Mouse (Mus musculus): ENCODE measurements around the gene Rftn2. TPM values are rescaled to one million over a fixed set of nuclear protein-coding genes. Genes with fewer than 3 reads are reported as not detected.

The Rftn2 gene
- polyA plus RNA-seq (2011; ENCODE audit: insufficient read depth, insufficient read length, low replicate concordance, missing spikeins) = 0.95 and 1.7 TPM in 2 replicates

DNA sequence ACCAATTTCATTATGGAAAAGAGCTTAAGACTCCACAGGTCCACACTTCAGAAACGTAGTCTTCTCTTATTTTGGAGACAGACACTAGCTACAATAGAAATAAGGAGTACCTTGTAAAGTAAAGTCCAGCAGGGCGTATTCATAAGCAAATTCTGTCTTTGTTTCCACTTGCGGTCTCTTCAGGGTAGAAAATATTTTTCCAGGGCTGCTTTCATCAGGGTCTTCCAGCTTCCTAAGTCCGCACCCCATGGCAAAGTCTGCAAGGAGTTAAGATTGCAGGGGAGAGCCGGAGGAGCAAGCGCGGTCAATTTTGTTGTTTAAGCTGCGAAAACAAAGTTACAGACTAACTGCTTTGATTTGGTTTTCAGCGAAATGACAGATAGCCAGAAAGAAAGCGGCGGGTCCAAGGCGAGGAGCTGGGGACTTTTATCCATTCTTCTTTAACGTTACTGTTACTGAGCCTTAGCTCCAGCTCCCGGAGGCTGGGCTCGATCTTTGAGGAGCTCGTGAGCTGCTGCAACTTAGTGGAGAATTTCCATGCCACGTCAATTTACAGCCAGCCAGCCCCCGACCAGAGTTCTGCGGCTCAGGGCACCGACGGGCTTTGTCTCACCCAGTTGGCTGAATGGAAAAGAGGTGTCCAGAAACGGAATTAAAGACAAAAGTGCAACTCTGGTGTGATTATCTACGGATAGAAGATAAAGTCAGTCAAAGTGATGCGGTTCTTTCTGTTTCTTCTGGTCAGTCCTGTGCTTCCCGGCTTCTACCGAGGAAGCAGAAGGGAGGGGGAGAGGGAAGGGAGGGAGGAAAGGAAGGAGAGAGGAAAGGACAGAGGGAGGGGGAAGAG lies at the start of gene Rftn2:
Gene Rftn2, minus strand, starts transcription at position 772 of the 847 bp plus-strand sequence.
- Histone ChIP-seq H3K4me1 (ENCODE audit: control insufficient read depth, insufficient read depth, low read length) (no peaks in the 10 kb centered on the region), H3K4me3 (replicated peaks; ENCODE audit: control insufficient read depth, low read depth, low read length) (peak within 1 kb of the TSS; percentile 16), H3K27ac (ENCODE audit: control insufficient read depth, insufficient read depth, low read depth, low read length, poor library complexity) (no peak within 1 kb of the TSS)
- TF ChIP-seq POLR2A (IDR thresholded peaks at IDR 0.05; ENCODE audit: borderline replicate concordance, control insufficient read depth, low read depth, low read length) (no peak), CTCF (IDR thresholded peaks at IDR 0.05; ENCODE audit: control insufficient read depth, insufficient read depth, low read length) (no peak)
- 21% methylated on average over 26 of the region's 26 CpGs for WGBS

- no peak for TF ChIP-seq POLR2A (IDR thresholded peaks at IDR 0.05; ENCODE audit: borderline replicate concordance, control insufficient read depth, low read depth, low read length)
- TF ChIP-seq CTCF (IDR thresholded peaks at IDR 0.05; ENCODE audit: control insufficient read depth, insufficient read depth, low read length) = no peak
- H3K27ac ChIP-seq (ENCODE audit: control insufficient read depth, insufficient read depth, low read depth, low read length, poor library complexity) = no peak overlapping the region
- WGBS = 59% methylated on average over 2 of the region's 2 CpGs
- H3K4me1 ChIP-seq (ENCODE audit: control insufficient read depth, insufficient read depth, low read length) = no peaks in the 10 kb centered on the region
- H3K4me3 ChIP-seq (replicated peaks; ENCODE audit: control insufficient read depth, low read depth, low read length) = no peak overlapping the region
Measured at GRCm38 (mm10) chr1:55265447-55265846, 38.9 kb upstream of the Rftn2 start.

DNA sequence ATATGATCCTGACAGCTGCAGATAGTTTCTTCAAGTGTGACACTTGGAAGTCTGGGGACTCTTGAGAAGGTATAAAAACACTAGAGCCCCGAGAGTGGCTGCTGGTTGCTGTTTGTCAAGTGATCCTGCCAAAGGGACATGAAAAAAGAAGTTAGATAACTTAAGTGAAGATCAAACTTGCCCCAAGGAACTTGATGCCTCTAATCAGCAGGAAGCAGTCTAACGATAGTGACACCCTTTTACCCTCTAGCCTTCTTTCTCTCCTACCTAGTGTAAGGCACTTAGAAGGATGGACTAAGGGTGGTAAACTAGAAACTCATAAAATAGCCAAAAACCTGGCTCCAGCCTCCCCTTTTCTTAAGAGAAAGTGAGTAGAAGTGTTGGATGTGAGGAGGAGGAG lies 37.8 kb upstream of the Rftn2 start:
- WGBS = 49% methylated on average over 2 of the region's 2 CpGs
- Histone ChIP-seq H3K4me3 (replicated peaks; ENCODE audit: control insufficient read depth, low read depth, low read length) (no peak overlapping the region), H3K4me1 (ENCODE audit: control insufficient read depth, insufficient read depth, low read length) (no peaks in the 10 kb centered on the region), H3K27ac (ENCODE audit: control insufficient read depth, insufficient read depth, low read depth, low read length, poor library complexity) (no peak overlapping the region)
- no peak for TF ChIP-seq CTCF (IDR thresholded peaks at IDR 0.05; ENCODE audit: control insufficient read depth, insufficient read depth, low read length)
- TF ChIP-seq POLR2A (IDR thresholded peaks at IDR 0.05; ENCODE audit: borderline replicate concordance, control insufficient read depth, low read depth, low read length) = no peak

DNA sequence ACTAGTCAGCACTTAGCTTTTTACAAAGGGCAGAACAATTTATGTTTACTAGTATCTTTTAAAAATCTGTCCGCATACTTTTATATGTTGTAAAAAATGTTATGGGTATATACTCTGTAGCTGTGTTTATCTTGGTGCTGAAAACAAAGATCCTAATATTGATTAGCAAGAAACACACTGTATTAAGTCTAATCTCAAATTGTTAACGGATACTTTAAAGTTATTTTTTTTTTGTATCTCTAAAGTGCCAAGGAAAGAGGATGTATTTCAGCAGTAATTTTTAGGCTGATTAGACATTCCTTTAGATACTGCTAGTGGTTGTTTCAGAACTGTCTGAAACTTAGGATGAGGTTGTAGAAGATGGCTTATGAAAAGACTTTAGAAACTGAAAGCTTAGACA lies 19.8 kb upstream of the Rftn2 start:
- TF ChIP-seq CTCF (IDR thresholded peaks at IDR 0.05; ENCODE audit: control insufficient read depth, insufficient read depth, low read length) = no peak
- TF ChIP-seq POLR2A (IDR thresholded peaks at IDR 0.05; ENCODE audit: borderline replicate concordance, control insufficient read depth, low read depth, low read length) = no peak
- no peak overlapping the region for H3K27ac ChIP-seq (ENCODE audit: control insufficient read depth, insufficient read depth, low read depth, low read length, poor library complexity)
- WGBS = 80% methylated on average over 2 of the region's 2 CpGs
- no peak overlapping the region for H3K4me3 ChIP-seq (replicated peaks; ENCODE audit: control insufficient read depth, low read depth, low read length)
- H3K4me1 ChIP-seq (ENCODE audit: control insufficient read depth, insufficient read depth, low read length) = no peaks in the 10 kb centered on the region

GRCm38 (mm10) chr1:55239237-55239636 lies 12.7 kb upstream of the Rftn2 start:
- Histone ChIP-seq H3K4me3 (replicated peaks; ENCODE audit: control insufficient read depth, low read depth, low read length) (no peak overlapping the region), H3K27ac (ENCODE audit: control insufficient read depth, insufficient read depth, low read depth, low read length, poor library complexity) (no peak overlapping the region), H3K4me1 (ENCODE audit: control insufficient read depth, insufficient read depth, low read length) (no peaks in the 10 kb centered on the region; the same call in 1 of the 2 replicates)
- no peak for TF ChIP-seq CTCF (IDR thresholded peaks at IDR 0.05; ENCODE audit: control insufficient read depth, insufficient read depth, low read length)
- no peak for TF ChIP-seq POLR2A (IDR thresholded peaks at IDR 0.05; ENCODE audit: borderline replicate concordance, control insufficient read depth, low read depth, low read length)
- WGBS = 2% methylated on average over 1 of the region's 1 CpGs

DNA sequence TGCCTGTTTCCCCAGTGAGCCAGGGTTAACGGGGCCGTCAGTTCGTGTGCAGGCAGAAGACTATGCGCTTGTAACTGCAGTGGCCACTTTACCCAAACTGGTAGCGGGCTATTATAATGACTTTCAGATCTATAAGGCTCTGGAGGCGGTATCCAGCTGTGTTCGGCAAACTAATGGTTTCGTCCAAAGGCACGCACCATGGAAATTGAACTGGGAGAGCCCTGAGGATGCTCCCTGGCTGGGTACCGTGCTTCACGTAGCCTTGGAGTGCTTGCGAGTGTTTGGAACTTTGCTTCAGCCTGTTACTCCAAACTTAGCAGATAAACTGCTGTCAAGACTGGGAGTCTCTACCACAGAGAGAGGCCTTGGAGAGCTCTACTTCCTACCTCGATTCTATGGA lies 11.9 kb upstream of the Rftn2 start:
- peak overlapping the region; percentile 85 for H3K4me3 ChIP-seq (replicated peaks; ENCODE audit: control insufficient read depth, low read depth, low read length)
- WGBS = 17% methylated on average over 13 of the region's 13 CpGs
- H3K27ac ChIP-seq (ENCODE audit: control insufficient read depth, insufficient read depth, low read depth, low read length, poor library complexity) = no peak overlapping the region
- no peaks in the 10 kb centered on the region; the same call in 1 of the 2 replicates for H3K4me1 ChIP-seq (ENCODE audit: control insufficient read depth, insufficient read depth, low read length)
- TF ChIP-seq POLR2A (IDR thresholded peaks at IDR 0.05; ENCODE audit: borderline replicate concordance, control insufficient read depth, low read depth, low read length) (no peak), CTCF (IDR thresholded peaks at IDR 0.05; ENCODE audit: control insufficient read depth, insufficient read depth, low read length) (no peak)

DNA sequence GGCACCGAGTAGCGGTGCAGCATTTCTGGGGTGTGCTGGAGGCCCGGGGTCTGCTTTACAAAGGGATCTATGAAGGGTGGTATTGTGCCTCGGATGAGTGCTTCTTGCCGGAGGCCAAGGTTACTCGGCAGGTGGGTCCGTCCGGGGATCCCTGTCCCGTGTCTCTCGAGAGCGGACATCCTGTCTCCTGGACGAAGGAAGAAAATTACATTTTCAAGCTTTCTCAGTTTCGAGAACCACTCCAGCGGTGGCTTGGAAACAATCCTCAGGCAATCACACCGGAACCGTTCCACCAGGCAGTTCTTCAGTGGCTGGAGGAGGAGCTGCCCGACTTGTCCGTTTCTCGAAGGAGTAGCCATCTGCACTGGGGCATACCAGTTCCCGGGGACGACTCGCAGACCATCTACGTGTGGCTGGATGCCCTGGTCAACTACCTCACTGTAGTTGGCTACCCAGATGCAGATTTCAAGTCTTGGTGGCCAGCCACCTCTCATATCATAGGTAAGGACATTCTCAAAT lies 11.1 kb upstream of the Rftn2 start:
- Histone ChIP-seq H3K4me3 (replicated peaks; ENCODE audit: control insufficient read depth, low read depth, low read length) (peak overlapping the region; percentile 85), H3K4me1 (ENCODE audit: control insufficient read depth, insufficient read depth, low read length) (no peaks in the 10 kb centered on the region; the same call in 1 of the 2 replicates), H3K27ac (ENCODE audit: control insufficient read depth, insufficient read depth, low read depth, low read length, poor library complexity) (peak overlapping the region; percentile 79; the same call in 1 of the 2 replicates)
- under 1% methylated on average over 23 of the region's 23 CpGs for WGBS
- TF ChIP-seq CTCF (IDR thresholded peaks at IDR 0.05; ENCODE audit: control insufficient read depth, insufficient read depth, low read length) = no peak
- TF ChIP-seq POLR2A (IDR thresholded peaks at IDR 0.05; ENCODE audit: borderline replicate concordance, control insufficient read depth, low read depth, low read length) = no peak

DNA sequence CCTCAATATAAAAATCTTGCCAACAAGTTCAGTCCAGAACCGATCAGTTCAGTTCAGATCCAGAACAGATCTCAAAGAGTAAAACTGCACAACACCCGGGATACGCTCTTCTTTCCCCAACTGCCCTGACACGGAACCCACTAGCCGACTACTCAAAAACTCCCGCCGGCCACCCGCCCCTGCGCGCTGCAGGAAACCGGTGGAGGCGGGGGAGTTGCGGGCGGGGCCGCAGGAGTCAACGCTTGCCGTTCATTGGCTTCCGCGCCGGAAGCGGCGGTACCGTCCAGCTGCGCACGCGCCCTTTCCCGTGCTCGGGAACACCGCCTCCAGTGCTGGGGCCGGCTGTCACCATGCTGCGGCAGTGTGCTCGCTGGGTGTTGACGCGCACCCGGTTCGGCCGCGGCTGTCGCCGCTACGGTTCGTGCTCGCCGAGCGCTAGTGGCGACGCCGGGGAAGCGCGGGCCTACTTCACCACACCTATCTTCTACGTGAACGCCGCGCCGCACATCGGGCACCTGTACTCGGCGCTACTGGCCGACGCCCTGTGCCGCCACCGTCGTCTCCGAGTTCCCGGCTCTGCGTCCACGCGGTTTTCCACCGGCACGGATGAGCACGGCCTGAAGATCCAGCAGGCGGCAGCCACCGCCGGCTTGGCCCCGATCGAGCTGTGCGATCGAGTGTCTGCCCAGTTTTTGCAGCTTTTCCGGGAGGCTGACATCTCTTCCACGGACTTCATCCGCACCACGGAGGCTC lies 10.5 kb upstream of the Rftn2 start, which contains the start of gene Mars2:
Gene Mars2, plus strand, starts transcription at position 288 of the 753 bp plus-strand sequence.
- TF ChIP-seq POLR2A (IDR thresholded peaks at IDR 0.05; ENCODE audit: borderline replicate concordance, control insufficient read depth, low read depth, low read length) (peak; percentile 84), CTCF (IDR thresholded peaks at IDR 0.05; ENCODE audit: control insufficient read depth, insufficient read depth, low read length) (peak; percentile 23; the same call in 1 of the 2 replicates)
- under 1% methylated on average over 82 of the region's 82 CpGs for WGBS
- Histone ChIP-seq H3K27ac (ENCODE audit: control insufficient read depth, insufficient read depth, low read depth, low read length, poor library complexity) (peak within 1 kb of the TSS; percentile 79), H3K4me3 (replicated peaks; ENCODE audit: control insufficient read depth, low read depth, low read length) (peak within 1 kb of the TSS; percentile 85), H3K4me1 (ENCODE audit: control insufficient read depth, insufficient read depth, low read length) (no peaks in the 10 kb centered on the region; the same call in 1 of the 2 replicates)

Data from bone marrow, adult 2 months (tissue).